Mouse (Mus musculus): ENCODE data around the gene 6430628N08Rik. TPM values are rescaled to one million over a fixed set of nuclear protein-coding genes. Genes with fewer than 3 reads are reported as not detected.

The 6430628N08Rik gene
- polyA plus RNA-seq, 1 experiment from 2014 or later, result not detected

- no peak for DNase-seq (ENCODE audit: low spot score)
These were observed 48.1 kb downstream of the 6430628N08Rik start for GRCm38 (mm10) chr4:115938276-115939160.

GRCm38 (mm10) chr4:115939295-115940102 lies 49.0 kb downstream of the 6430628N08Rik start, which contains the start of gene Dmbx1:
TSS of gene Dmbx1 (minus strand) at chr4:115939926.
- DNase-seq (ENCODE audit: low spot score), result no peak

- DNase-seq (ENCODE audit: low spot score), result no peak
These were observed 50.2 kb downstream of the 6430628N08Rik start for GRCm38 (mm10) chr4:115940681-115941080.

- DNase-seq (ENCODE audit: low spot score), result no peak
These were observed 50.9 kb downstream of the 6430628N08Rik start for GRCm38 (mm10) chr4:115941242-115941820.

GRCm38 (mm10) chr4:115943669-115944314 lies 53.3 kb downstream of the 6430628N08Rik start:
- DNase-seq (ENCODE audit: low spot score), result no peak

Other genes starting within 250 kb of the 6430628N08Rik start
- gene Cyp4b1, start 242.9 kb upstream of the 6430628N08Rik start, polyA plus RNA-seq (2015; fragmentation: Nextera tagmentation; extraction: Ambion mirVana), result 3.4 and 3.5 TPM in 2 replicates
- gene Efcab14, start 152.9 kb upstream of the 6430628N08Rik start, polyA plus RNA-seq (2015; fragmentation: Nextera tagmentation; extraction: Ambion mirVana), result 24.5 and 28.3 TPM in 2 replicates
- gene Tex38, start 109.6 kb upstream of the 6430628N08Rik start, polyA plus RNA-seq (2015; fragmentation: Nextera tagmentation; extraction: Ambion mirVana), result 0.27 and 0.35 TPM in 2 replicates
- gene Atpaf1, start 105.9 kb upstream of the 6430628N08Rik start, polyA plus RNA-seq (2015; fragmentation: Nextera tagmentation; extraction: Ambion mirVana), result 42.7 and 51.1 TPM in 2 replicates
- gene Mob3c, start 62.6 kb upstream of the 6430628N08Rik start, polyA plus RNA-seq (2015; fragmentation: Nextera tagmentation; extraction: Ambion mirVana), result 8.5 and 9.4 TPM in 2 replicates
- gene Mknk1, start 51.5 kb upstream of the 6430628N08Rik start, polyA plus RNA-seq (2015; fragmentation: Nextera tagmentation; extraction: Ambion mirVana), result 41.3 and 42.5 TPM in 2 replicates
- not detected in 2 replicates for gene Kncn, start 6.3 kb upstream of the 6430628N08Rik start, polyA plus RNA-seq (2015; fragmentation: Nextera tagmentation; extraction: Ambion mirVana)
- gene Dmbx1, start 49.3 kb downstream of the 6430628N08Rik start, polyA plus RNA-seq (2015; fragmentation: Nextera tagmentation; extraction: Ambion mirVana), result 0.04 and 0.05 TPM in 2 replicates
- gene Faah, start 127.3 kb downstream of the 6430628N08Rik start, polyA plus RNA-seq (2015; fragmentation: Nextera tagmentation; extraction: Ambion mirVana), result 3.9 and 4.7 TPM in 2 replicates
- gene Nsun4, start 163.2 kb downstream of the 6430628N08Rik start, polyA plus RNA-seq (2015; fragmentation: Nextera tagmentation; extraction: Ambion mirVana), result 17.9 and 18.6 TPM in 2 replicates
- 652 and 689 TPM in 2 replicates for gene Uqcrh, start 184.4 kb downstream of the 6430628N08Rik start, polyA plus RNA-seq (2015; fragmentation: Nextera tagmentation; extraction: Ambion mirVana)
- gene Lrrc41, start 184.6 kb downstream of the 6430628N08Rik start, polyA plus RNA-seq (2015; fragmentation: Nextera tagmentation; extraction: Ambion mirVana), result 41.6 and 42.1 TPM in 2 replicates
- 26.0 and 26.4 TPM in 2 replicates for gene Rad54l, start 233.0 kb downstream of the 6430628N08Rik start, polyA plus RNA-seq (2015; fragmentation: Nextera tagmentation; extraction: Ambion mirVana)
- 28.6 and 30.5 TPM in 2 replicates for gene Pomgnt1, start 233.2 kb downstream of the 6430628N08Rik start, polyA plus RNA-seq (2015; fragmentation: Nextera tagmentation; extraction: Ambion mirVana)